Mouse (Mus musculus): Measurements from ENCODE around the gene Otud4.
A peak's percentile ranks its signal among the peaks of the same experiment; 100 is the strongest.
"Not testable (repeated sequence)": the region's sequence is repeated elsewhere in the genome, so short reads cannot be mapped to it uniquely, and the experiment has no call there.

The Otud4 gene

GRCm38 (mm10) chr8:79638707-79639549 lies 490 bp upstream of the Otud4 start:
- DNase-seq, result peak; percentile 99

- DNase-seq, result no peak
These were observed 1.7 kb downstream of the Otud4 start for GRCm38 (mm10) chr8:79641119-79641518.

GRCm38 (mm10) chr8:79649569-79649968 lies 10.2 kb downstream of the Otud4 start:
- no peak for DNase-seq

- no peak for DNase-seq
These were observed 10.9 kb downstream of the Otud4 start for GRCm38 (mm10) chr8:79650158-79650814.

- no peak for DNase-seq
These were observed 14.3 kb downstream of the Otud4 start for GRCm38 (mm10) chr8:79653736-79654135.

GRCm38 (mm10) chr8:79658715-79659114 lies 19.3 kb downstream of the Otud4 start:
- DNase-seq, result not testable (repeated sequence)

- no peak for DNase-seq
These were observed 37.0 kb downstream of the Otud4 start for GRCm38 (mm10) chr8:79676461-79676860.

GRCm38 (mm10) chr8:79679005-79679404 lies 39.6 kb downstream of the Otud4 start:
- DNase-seq, result no peak

GRCm38 (mm10) chr8:79680083-79680482 lies 40.7 kb downstream of the Otud4 start:
- DNase-seq, result not testable (repeated sequence)

- peak; percentile 20 for DNase-seq
These were observed 41.1 kb downstream of the Otud4 start for GRCm38 (mm10) chr8:79680555-79680954.

- DNase-seq, result no peak
These were observed 41.5 kb downstream of the Otud4 start for GRCm38 (mm10) chr8:79680965-79681364.

GRCm38 (mm10) chr8:79685927-79686326 lies 46.5 kb downstream of the Otud4 start:
- not testable (repeated sequence) for DNase-seq

GRCm38 (mm10) chr8:79692531-79692930 lies 53.1 kb downstream of the Otud4 start:
- DNase-seq, result no peak

GRCm38 (mm10) chr8:79706687-79707086 lies 67.3 kb downstream of the Otud4 start:
- no peak for DNase-seq

- DNase-seq, result peak; percentile 98
These were observed 71.9 kb downstream of the Otud4 start, which contains the start of the genes Abce1 and Anapc10 for GRCm38 (mm10) chr8:79711064-79711961. Abce1 (minus strand) TSS chr8:79711740. Anapc10 (plus strand) TSS chr8:79711820.

- DNase-seq, result no peak
These were observed 73.3 kb downstream of the Otud4 start for GRCm38 (mm10) chr8:79712676-79713075.

- no peak for DNase-seq
These were observed 82.1 kb downstream of the Otud4 start for GRCm38 (mm10) chr8:79721537-79721936.

GRCm38 (mm10) chr8:79723308-79723707 lies 83.9 kb downstream of the Otud4 start:
- no peak for DNase-seq

- DNase-seq, result no peak
These were observed 85.2 kb downstream of the Otud4 start for GRCm38 (mm10) chr8:79724589-79724988.

Measured in right cerebral cortex, adult 18-20 months (tissue).